23 mouse cellular contexts compared by ENCODE assay signal in genomic region chr11:105921275-105921674, GRCm38 (mm10). TPM values are rescaled to one million over a fixed set of nuclear protein-coding genes. Genes with fewer than 3 reads are reported as not detected.
DNase-seq lines count a peak whose midpoint lies in the region; ATAC-seq and TF ChIP-seq lines count a peak whose summit lies in the region.
"Had no signal": no experiment of that assay in that cellular context is flagged by ENCODE, and none has a peak within 500 bp of the region (broad histone marks: within the 10 kb centered on the region; RNA-seq: fewer than 3 reads in every experiment).

No protein-coding gene starts in this region.

- TF ChIP-seq EP300 in liver, embryonic 14.5 days (IDR thresholded peaks at IDR 0.05; ENCODE audit: low read depth) = peak; percentile 55

- H3K4me3 ChIP-seq in liver, embryonic 11.5 days (ENCODE audit: low read depth, low read length) = no peak overlapping the region
- no peak overlapping the region for H3K4me3 ChIP-seq in liver, embryonic 14.5 days (ENCODE audit: insufficient read depth in 1 of 2, low read depth in 2 of 2, low read length in 2 of 2)
- H3K4me3 ChIP-seq: embryonic facial prominence, embryonic 10.5 days; forebrain, embryonic 10.5 days; forebrain, embryonic 15.5 days; heart, embryonic 10.5 days; hindbrain, embryonic 12.5 days had no signal

- H3K36me3 ChIP-seq in liver, embryonic 11.5 days (ENCODE audit: control insufficient read depth, insufficient read depth, low read length) = 0 out of 2 replicates have a peak, but pooled peaks cover 4% of the 10 kb centered on the region
- no peaks in the 10 kb centered on the region for H3K36me3 ChIP-seq in liver, embryonic 14.5 days (replicated peaks; ENCODE audit: control insufficient read depth, insufficient read depth, low read depth)
- H3K36me3 ChIP-seq: G1E had no signal

- no peak overlapping the region for H3K9ac ChIP-seq in liver, embryonic 11.5 days (ENCODE audit: low read depth, low read length)
- no peak overlapping the region for H3K9ac ChIP-seq in liver, embryonic 14.5 days (replicated peaks)
- H3K9ac ChIP-seq: forebrain, embryonic 15.5 days; hindbrain, embryonic 12.5 days had no signal

- no peaks in the 10 kb centered on the region for H3K9me3 ChIP-seq in liver, embryonic 11.5 days (ENCODE audit: control insufficient read depth, low read length)
- no peaks in the 10 kb centered on the region for H3K9me3 ChIP-seq in liver, embryonic 14.5 days (ENCODE audit: control insufficient read depth, low read length)
- H3K9me3 ChIP-seq: embryonic facial prominence, embryonic 10.5 days; forebrain, embryonic 10.5 days; forebrain, embryonic 15.5 days; G1E; heart, embryonic 10.5 days; hindbrain, embryonic 12.5 days had no signal

- no peaks in the 10 kb centered on the region for H3K27me3 ChIP-seq in liver, embryonic 11.5 days (replicated peaks; ENCODE audit: control insufficient read depth, insufficient read depth, low read length)
- no peaks in the 10 kb centered on the region for H3K27me3 ChIP-seq in liver, embryonic 14.5 days (ENCODE audit: control insufficient read depth, insufficient read depth, low read length)
- H3K27me3 ChIP-seq: forebrain, embryonic 15.5 days; hindbrain, embryonic 12.5 days had no signal

- DNase-seq in liver, embryonic 11.5 days (ENCODE audit: low spot score) = no peak
- no peak for DNase-seq in liver
- DNase-seq in liver, embryonic 14.5 days (ENCODE audit: low read depth in 3 of 3, low spot score in 3 of 3) = peak; percentile 42 to 52 (median 47)
- no peak for DNase-seq in cerebellum, adult 9-11 months
- no peak for DNase-seq in kidney, postnatal 14 days
- DNase-seq in thymus, postnatal 10 days (ENCODE audit: low spot score in 2 of 2) = no peak
- DNase-seq: adrenal gland, postnatal 10 days; B cell, adult 2 months; cerebellum, adult 18-20 months; cerebellum, postnatal 10 days; gastrocnemius, postnatal 10 days; heart, adult 18-20 months; heart, postnatal 10 days; heart, postnatal 4 days had no signal

- H3K27ac ChIP-seq in liver, embryonic 11.5 days (ENCODE audit: low read depth, low read length) = no peak overlapping the region
- H3K27ac ChIP-seq in liver, embryonic 14.5 days = no peak overlapping the region; the same call in 1 of the 2 replicates
- H3K27ac ChIP-seq: embryonic facial prominence, embryonic 10.5 days; forebrain, embryonic 10.5 days; forebrain, embryonic 15.5 days; heart, embryonic 10.5 days; hindbrain, embryonic 12.5 days had no signal

- H3K4me1 ChIP-seq in liver, embryonic 11.5 days (replicated peaks; ENCODE audit: control insufficient read depth, insufficient read depth, low read length) = peaks cover 10% of the 10 kb centered on the region
- H3K4me1 ChIP-seq in liver, embryonic 14.5 days (replicated peaks; ENCODE audit: control insufficient read depth in 2 of 2, insufficient read depth in 2 of 2, low read length in 1 of 2) = peaks cover 9 to 29% of the 10 kb centered on the region in 2 experiments
- H3K4me1 ChIP-seq: embryonic facial prominence, embryonic 10.5 days; forebrain, embryonic 10.5 days; forebrain, embryonic 15.5 days; hindbrain, embryonic 12.5 days had no signal

- TF ChIP-seq CTCF in liver, embryonic 14.5 days (IDR thresholded peaks at IDR 0.05; ENCODE audit: low read depth) = no peak

- 60% methylated on average over 5 of the region's 5 CpGs for WGBS in liver, embryonic 11.5 days
- 34% methylated on average over 5 of the region's 5 CpGs for WGBS in liver, embryonic 14.5 days (ENCODE audit: insufficient replicate concordance)

- ATAC-seq in liver, embryonic 11.5 days (replicated peaks; ENCODE audit: low FRiP score) = peak; percentile 88
- ATAC-seq in liver, embryonic 14.5 days (ENCODE audit: insufficient read depth) = peak; percentile 87
- peak; percentile 64 for ATAC-seq in megakaryocyte progenitor cell, adult 5-6 weeks (replicated peaks; ENCODE audit: poor library complexity)
- ATAC-seq: CD4-positive, CD25-positive, alpha-beta regulatory T cell, adult 4 months; forebrain, embryonic 15.5 days; hindbrain, embryonic 16.5 days had no signal

- H3K4me2 ChIP-seq in liver, embryonic 11.5 days = no peak overlapping the region; the same call in 1 of the 2 replicates
- H3K4me2 ChIP-seq in liver, embryonic 14.5 days (ENCODE audit: low read depth) = peak overlapping the region; percentile 19
- H3K4me2 ChIP-seq: forebrain, embryonic 15.5 days; hindbrain, embryonic 12.5 days had no signal

RNA-seq across cellular contexts. Expression of gene Cyb561, which starts 31.9 kb away (rescaled TPM):
- polyA plus RNA-seq in liver, embryonic 11.5 days (2014; fragmentation: Nextera tagmentation; extraction: Ambion mirVana) = 3.4 and 4.8 TPM in 2 replicates
- polyA plus RNA-seq in liver, embryonic 14.5 days (2012; rRNA removed) = 0.69 and 0.85 TPM in 2 replicates
- 1.1 and 2.1 TPM in 2 replicates for polyA plus RNA-seq in liver, embryonic 14.5 days (2014; fragmentation: Nextera tagmentation; extraction: Ambion mirVana)
- 0.52 and 0.90 TPM in 2 replicates for total RNA-seq in megakaryocyte progenitor cell, adult 5-6 weeks (2015)
- 0.68 and 0.96 TPM in 2 replicates for total RNA-seq in megakaryocyte progenitor cell, adult 5-6 weeks (2017)
- polyA plus RNA-seq: G1E had no signal

RNA-seq across cellular contexts. Expression of gene Ace, which starts 46.5 kb away (rescaled TPM):
- polyA plus RNA-seq in liver, embryonic 11.5 days (2014; fragmentation: Nextera tagmentation; extraction: Ambion mirVana) = 0.26 and 0.39 TPM in 2 replicates
- 0.07 and 0.08 TPM in 2 replicates for polyA plus RNA-seq in liver, embryonic 14.5 days (2012; rRNA removed)
- not detected in 2 replicates for polyA plus RNA-seq in liver, embryonic 14.5 days (2014; fragmentation: Nextera tagmentation; extraction: Ambion mirVana)
- total RNA-seq in megakaryocyte progenitor cell, adult 5-6 weeks (2015) = 0.15 and 0.59 TPM in 2 replicates
- total RNA-seq in megakaryocyte progenitor cell, adult 5-6 weeks (2017) = 0.04 and 0.10 TPM in 2 replicates
- total RNA-seq: G1E had no signal
- polyA plus RNA-seq: CD4-positive, CD25-positive, alpha-beta regulatory T cell, adult 4 months; G1E had no signal

Comparison
In these comparisons a context has a peak if more than half of its experiments do, and no peak if none do; other contexts are left out.
1. DNase-seq: peak in liver, embryonic 14.5 days (3 of 3); none in liver, embryonic 11.5 days (single experiment), liver (single experiment), cerebellum, adult 9-11 months (single experiment), kidney, postnatal 14 days (single experiment) and thymus, postnatal 10 days (0 of 2).
2. Peak in every context shown above with its lines, with median percentiles within 50 percentile points of each other: ATAC-seq.